Mouse (Mus musculus): Measurements from ENCODE around the gene Cpb1.

Cpb1 gene

DNA sequence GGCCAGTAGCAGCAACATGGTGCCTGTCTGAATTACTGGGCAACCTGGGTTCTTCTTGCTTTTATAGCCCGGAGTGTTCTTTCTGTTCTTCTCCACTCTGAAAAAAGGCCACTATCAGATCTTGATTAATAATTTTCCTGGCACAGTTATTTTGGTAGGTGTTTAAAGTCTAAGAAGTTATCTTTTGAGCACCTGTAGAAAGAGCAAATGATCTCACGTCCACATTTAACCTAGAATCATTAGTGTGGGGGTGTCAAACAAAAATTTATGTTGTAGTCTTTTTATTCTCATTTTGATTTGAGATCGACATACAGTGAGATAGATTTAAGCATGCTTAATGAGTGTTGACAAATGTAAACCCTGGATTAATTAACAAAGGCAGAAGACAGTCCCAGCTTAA, at the start of gene Cpb1:
TSS of gene Cpb1 (minus strand) at position 101 of the 400 bp plus-strand sequence.
- DNase-seq (ENCODE audit: low spot score in 2 of 2): no peak

DNA sequence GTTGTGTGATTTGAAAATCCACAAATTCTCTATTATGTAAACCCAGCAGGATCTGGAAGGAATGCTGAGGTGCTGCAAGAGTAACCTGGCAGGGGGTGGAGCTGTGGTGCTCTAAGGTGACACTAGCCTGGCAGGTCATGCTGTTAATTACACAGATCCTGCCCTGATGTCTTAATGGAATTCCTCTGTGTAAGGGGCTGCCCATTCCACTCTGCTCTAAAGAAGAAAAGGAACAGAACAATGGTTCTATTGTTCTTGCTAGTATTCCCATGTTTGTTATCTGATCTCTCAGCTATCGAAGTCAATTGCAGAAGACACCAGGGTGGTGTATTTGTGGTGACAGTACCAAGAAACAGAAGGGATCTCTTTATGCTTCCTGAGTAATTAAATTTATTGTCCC, 41.7 kb upstream of the Cpb1 start:
- no peak for DNase-seq (ENCODE audit: low spot score in 2 of 2)

DNA sequence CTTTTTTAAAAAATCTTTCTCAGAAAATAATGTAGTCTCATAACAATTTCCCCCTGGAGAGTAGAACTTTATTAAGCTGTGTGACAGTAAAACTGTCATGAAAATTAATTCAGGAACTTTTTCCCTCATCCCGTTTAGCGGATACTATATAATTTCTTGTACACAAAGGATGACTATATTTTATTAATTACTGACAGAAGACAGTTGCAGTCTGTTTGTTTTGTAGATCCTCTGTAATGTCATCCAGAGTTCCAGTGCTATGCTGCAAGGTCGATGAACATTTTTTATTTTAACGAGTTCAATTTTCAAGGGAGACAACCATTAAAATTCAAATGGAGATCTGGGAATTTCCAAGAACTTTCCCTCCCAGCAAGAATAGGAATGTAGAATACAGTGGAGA, 33.6 kb upstream of the Cpb1 start:
- no peak for DNase-seq (ENCODE audit: low spot score in 2 of 2)

DNA sequence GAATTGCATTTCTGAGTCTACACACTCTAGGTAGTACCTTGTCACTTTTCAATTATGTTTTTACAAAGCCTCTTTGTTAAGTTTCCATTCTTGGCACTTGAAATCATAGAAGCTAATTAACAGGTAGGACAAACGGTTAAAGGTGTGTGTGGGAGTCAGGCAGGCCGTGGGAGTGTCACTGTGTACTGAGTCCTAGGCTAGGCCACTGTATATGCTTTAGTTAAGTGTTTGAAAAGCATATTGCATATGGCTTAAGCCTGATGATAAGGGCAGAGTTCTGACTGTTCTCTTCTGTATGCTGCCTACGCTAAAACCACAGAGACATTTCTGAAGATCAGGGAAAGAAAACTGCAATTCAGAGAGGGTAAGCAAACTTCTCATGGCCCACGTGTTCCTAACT, 31.7 kb upstream of the Cpb1 start:
- no peak for DNase-seq (ENCODE audit: low spot score in 2 of 2)

DNA sequence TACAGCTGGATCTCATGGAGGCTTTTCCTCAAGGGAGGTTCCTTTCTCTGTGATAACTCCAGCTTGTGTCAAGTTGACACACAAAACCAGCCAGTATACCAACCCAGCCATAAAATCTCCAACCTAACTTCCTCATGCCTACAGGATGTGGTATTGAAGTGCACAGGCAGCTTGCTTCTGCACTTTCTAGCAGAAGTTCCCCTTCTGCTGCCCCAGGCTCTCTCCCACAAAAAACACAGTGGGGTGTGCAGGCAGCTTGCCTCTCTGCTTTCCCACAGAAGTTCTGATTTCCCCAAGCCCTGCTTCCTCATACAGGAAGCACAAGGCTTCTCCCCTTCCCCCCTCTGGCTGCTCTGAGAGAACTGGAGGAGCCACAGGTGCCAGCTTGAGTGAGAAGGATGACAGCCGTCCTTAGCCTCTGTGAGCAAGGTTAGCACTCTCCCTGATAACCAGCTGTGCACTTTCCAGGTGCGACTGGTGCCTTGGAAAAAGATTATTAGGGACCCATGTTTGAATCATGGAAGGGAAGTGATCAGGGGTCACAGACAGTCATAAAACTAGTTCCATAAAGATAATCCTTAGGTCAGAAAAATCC, 29.3 kb upstream of the Cpb1 start:
- peak in 1 of 2 experiments; percentile 1 for DNase-seq (ENCODE audit: low spot score in 2 of 2)

DNA sequence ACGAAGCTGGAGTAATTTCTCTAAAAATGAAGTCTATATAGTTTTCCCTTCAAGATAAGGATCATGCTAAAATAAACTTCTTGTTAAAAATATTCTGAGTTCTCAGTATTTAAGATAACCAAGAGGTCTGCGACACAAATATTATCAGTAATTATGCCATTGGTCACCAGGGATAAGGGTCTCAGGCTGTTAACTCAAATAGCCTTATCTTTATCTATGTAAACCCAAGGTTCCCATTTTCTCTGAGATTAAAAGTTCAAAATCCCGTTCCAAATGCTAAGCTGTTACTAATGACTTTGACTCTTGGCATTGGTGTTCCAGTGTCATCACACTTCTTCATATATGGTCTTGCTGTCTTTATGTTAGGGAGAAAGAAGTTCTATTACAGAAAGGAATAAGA, 20.0 kb upstream of the Cpb1 start:
- DNase-seq (ENCODE audit: low spot score in 2 of 2): no peak

DNA sequence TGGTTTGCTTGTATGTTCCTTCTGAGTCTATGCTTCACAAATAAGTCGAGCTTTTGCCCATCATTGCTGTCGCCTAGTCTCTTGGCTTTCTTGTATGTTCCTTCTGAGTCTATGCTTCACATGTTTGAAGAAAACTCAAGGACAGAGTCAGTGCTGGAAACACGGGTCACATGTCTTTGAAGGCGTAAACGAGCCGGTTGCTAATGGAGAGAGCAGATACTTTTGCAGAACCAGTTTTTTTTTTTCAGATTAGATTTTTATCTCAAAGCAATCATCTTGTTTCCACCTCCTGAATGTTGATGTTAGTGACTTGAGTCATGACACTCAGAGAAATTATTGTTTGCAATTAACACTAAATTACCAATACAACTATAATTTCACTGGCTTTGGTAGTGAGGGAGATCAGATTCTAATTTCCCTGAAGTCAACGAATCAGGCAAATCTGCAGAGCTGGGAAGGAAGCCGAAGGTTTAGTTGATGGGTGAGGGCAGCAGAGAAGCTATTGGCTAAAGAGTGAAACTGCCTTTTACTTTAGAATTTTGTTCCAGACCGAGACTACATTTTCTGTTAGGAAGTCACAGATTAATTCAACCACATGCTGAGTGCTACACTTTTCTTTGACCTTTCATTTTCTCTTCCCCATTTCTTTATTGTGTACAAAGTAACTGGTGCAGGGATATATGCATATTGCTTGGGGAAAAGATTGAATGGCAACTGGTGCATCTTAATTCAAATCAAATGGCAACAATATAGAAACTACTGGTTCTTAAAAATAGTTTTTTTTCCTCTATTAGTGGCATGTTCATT, 19.2 kb upstream of the Cpb1 start:
- DNase-seq (ENCODE audit: low spot score in 2 of 2): no peak

DNA sequence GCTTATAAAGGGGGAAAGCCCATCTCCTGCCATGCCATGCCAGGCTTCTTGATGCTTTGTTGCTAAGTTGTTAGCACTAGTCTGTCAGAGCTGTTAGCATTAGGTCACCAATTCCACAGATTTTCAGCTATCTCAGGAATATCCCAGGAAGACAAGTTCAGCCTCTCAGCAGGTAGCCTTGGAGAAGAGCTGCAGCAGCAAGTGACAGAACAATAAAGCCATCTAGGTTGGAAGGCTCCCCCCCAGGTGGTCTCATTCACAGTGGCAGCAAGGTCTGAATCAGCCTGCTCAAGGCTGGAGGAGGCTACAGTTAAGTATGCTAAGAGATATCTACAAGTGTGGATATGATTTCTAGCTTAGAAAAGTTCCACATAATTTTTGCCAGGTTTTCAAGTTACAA, 15.8 kb upstream of the Cpb1 start:
- DNase-seq (ENCODE audit: low spot score in 2 of 2): no peak

DNA sequence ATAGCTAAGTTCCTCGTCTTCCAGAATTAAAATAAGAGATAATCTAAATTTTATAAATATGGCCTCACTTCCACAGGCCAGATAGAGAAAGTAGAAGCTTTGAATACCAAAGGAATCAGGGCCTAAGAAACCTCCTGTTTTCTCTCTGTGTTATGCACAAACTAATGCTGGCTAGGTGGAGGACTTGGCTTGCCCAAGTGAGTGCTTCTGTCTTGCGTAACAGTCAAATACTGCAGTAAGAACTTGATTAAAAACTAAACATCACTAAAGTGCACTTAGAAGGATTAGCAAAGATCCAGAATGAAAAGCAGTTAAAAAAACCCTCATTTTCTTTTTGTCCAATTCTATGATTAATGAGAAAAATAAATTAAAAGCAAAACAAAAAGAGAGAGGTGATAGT, 13.2 kb upstream of the Cpb1 start:
- DNase-seq (ENCODE audit: low spot score in 2 of 2): no peak

DNA sequence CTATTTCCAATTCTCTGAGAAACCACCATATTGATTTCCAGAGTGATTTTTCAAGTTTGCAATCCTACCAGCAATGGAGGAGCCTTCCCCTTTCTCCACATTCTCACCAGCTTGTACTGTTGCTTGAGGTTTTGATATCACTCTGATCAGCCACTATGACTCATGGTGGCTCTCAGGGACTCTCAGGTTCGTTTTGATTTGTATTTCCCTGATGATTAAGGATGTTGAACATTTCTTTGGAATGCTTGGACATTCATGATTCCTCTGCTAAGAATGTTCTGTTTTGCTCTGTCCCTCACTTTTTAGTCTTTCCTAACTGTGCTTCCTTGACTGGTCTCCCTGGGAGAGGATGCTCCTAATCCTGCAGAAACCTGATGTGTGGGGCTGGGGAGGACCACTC, 6.3 kb upstream of the Cpb1 start:
- DNase-seq (ENCODE audit: low spot score in 2 of 2): no peak

DNA sequence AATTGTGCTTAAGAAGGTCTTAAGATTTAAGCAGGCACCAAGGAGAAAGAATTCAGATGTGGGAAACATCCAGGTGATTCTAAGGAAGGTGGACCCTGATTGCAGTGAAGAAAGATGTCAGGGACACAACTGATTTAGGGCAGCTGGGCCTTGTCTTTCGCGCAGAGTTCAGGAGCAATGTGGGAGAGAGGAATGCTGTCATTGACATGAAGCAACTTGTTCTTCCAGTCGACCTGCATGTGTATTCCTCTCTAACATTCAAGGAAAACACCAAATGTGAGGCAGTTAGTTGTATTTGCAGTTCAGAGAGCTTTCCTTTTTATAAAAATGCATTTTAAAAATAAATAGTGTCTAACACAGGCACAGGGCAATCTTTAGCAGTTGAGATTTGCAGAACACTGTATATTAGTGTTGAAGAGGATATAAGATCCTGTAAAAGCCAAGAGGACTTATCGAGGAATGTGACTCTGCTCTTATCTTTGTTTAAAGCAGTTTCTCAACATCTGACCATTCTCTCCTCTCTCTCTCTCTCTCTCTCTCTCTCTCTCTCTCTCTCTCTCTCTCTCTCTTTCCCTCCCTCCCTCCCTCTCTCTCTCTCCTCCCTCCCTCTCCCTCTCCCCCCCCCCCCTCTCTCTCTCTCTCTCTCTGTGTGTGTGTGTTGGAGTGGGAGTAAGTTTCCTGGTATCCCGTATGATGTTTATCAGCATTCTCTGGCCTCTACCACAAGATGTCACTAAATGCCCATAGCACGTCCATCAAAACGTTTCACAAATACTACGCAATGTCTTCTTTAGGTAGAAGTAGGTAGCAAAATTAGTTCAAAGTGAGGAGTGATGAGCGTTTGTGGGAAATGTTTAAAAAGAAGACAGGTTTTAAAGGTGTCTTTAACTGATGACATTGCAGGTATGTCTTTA, 20.7 kb downstream of the Cpb1 start:
- DNase-seq (ENCODE audit: low spot score in 2 of 2): no peak

DNA sequence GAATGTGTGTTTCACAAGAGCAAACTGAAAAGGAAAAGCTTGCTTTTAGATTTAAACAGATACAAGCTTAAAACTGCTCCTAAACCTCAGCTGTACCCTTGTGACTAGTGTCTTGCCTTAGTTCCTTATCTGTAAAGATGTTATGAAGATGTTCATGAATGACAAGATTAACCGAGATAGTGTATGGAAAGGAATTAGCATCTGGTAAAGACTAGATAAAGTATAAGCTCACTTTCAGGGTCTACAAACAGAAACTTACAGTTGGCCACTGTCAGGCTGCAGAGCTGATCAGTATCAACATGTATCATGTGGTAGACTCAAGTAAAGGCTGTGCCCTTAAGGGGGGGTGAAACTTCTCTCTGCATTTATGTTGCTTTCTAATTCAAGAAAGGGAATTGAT, 31.6 kb downstream of the Cpb1 start:
- no peak for DNase-seq (ENCODE audit: low spot score in 2 of 2)

DNA sequence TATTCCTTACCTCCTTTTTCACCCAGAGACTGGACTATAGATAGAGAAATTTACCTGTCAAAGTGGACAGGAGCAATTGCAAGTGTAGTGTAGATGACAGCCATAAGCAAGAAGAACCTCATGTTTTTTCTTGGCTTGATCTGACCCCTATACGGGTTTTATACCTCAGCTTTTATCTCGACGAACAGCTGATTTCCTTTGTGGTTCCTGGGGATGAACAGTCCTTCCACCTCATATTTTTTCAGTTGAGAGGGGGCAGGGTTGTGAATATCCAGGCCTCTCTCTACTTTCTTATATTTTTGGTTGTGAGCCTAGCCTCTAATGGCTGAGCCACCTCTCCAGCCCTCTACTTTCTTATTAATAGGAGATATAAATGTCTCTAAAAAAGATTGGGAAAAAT, 33.5 kb downstream of the Cpb1 start, which contains the start of gene Cpa3:
TSS of gene Cpa3 (minus strand) at position 132 of the 400 bp plus-strand sequence.
- DNase-seq (ENCODE audit: low spot score in 2 of 2): no peak

DNA sequence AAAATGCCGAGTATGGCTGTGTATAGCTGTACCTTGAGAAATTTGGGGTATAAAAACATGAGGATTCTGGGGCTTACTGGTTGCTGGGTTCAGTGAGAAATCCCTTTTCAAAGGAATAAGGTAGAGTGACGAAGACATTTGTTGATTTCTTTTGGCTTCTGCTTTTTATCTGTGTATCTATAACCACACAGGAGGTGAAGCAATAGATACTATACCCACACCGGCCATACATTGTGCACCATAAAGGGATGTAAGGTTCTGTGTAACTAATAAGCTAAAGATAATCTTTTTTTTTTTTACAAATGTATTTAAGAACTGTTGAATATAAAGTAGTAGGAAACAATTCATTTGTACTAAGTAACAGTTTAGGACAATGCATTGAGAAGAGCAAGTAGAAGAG, 35.8 kb downstream of the Cpb1 start:
- no peak for DNase-seq (ENCODE audit: low spot score in 2 of 2)

DNA sequence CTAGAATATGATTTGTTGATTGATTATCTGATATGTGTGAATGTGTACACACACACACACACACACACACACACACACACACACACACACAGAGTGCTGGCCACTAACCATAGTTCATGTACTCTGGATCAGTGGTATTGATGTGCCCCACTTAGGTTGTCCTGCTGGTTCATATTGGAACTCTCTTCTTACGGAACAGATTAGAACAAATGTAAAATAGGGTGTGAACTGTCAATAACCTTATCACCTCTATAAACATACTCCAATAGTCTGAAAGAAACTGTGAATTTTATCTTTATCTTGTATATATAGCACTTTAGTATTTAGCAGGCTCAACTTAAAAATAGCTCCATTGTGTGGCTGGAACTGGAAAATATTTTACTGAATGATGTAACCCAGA, 38.6 kb downstream of the Cpb1 start:
- no peak for DNase-seq (ENCODE audit: low spot score in 2 of 2)

DNA sequence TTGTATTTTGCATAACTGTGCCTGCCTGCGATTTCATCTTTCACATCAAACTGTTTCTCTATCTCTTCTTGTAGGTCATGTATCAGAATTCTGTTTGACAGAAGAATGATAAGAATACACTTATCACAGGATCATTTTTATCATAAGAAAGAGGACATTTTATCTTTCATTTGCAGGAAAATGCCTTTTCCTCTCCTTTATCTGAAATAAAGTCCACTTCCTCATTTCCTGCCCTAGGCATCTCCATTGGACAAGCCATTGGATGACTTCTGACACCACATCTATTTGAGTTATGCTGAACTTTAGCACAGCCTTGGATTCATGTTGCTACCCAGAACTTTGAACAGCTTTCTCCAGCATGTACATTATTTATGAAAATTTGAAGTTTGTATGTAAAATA, 46.5 kb downstream of the Cpb1 start:
- no peak for DNase-seq (ENCODE audit: low spot score in 2 of 2)

DNA sequence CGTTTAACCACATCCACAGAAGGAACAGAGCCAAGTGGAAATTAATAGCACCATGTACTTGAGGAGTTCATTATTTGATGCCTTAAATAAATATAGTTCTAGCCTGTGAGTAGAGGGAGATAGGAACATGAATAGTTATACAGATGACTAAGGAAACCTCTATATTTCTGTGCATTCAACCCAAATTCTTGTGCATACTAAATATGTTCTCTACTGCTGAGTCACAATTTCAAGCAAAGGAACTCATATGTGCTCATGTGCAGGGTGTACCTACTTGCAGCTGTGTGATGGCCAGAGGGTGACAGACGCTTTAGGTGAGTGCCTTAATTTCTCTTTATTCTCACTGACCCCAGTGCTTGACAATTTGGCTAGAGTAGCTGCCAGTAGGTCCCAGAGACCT, 50.1 kb downstream of the Cpb1 start:
- no peak for DNase-seq (ENCODE audit: low spot score in 2 of 2)

DNA sequence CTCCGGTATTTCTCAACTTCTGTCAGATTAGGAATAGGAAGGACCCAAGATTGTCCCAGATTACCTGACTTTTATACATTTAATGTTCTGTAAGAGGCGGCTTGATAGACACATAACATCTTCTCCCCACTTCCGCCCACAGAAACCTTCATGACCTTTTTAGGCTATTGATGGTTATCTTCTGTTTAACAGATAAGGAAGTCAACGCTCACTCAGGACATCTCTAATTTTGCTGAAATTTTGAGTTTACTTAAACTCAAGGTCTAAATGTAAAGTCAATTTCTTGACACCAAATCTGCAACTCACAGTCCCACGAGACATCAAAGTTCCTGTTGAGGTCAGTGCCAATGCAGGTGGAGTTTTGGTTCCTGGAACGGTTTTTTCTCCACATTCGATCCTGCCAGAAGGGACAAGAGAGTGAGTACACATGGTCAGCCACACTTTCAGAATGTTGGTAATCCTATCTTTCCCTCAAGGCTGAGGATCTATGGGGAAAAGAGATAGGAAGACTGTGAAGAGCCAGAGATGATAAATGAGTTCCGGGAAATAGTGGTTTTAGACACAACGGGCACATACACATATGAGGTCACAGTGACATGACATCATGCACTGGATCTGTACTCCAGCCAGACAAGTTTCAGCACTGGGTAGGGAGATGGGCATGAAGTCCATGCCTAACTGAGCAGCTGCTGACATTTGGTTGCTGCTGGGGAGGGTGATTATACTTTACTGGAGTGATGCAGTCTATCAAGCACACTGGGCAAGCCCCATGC, 52.4 kb downstream of the Cpb1 start:
- peak; percentile 25 to 40 for DNase-seq (ENCODE audit: low spot score in 2 of 2)

DNA sequence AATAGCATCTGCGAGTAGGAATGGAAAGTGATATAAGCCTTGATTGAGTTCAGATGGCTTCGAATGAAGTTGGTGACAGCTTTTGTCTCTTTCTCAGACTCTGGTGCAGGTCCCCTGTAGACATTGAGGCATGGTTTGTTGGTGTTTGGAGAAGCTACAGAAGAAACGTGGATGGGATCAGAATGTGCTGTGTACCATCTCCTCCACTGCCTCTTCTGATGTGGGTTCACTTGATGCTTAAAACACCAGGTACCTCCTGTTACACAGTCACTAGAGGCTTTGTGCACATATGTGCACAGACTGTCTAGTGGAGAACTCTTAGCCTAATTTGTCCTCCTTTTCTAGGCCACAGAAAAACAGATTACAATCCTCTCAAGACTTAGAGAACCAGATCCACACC, 53.4 kb downstream of the Cpb1 start:
- no peak for DNase-seq (ENCODE audit: low spot score in 2 of 2)

DNA sequence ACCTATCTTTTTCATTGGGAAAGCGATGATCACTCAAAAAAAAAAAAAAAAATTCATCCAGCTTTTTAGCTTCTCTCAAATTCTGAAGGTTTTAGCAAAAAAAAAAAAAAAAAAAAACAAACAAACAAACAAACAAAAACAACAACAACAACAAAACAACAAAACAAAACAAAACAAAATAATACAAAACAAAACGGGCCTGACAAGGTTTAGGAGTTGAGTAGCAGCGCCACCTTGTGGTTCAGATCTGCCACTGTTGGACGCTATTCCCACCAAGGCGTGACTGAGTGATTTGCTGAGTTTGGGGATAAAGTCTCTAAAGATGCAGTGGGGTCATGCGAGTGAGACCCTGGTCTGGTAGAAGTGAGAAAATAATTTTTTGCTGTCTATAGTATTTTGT, 76.7 kb downstream of the Cpb1 start:
- peak; percentile 32 to 49 for DNase-seq (ENCODE audit: low spot score in 2 of 2)

Measured in natural killer cell, adult 2 months (primary cell).